Mouse (Mus musculus): ENCODE results near the gene Phkg1. TPM values are rescaled to one million over a fixed set of nuclear protein-coding genes. Genes with fewer than 3 reads are reported as not detected.

Gene Phkg1
- polyA plus RNA-seq, 1 experiment from 2014 or later, result 0.15 TPM

GRCm38 (mm10) chr5:129862325-129862724 lies 36.0 kb downstream of the Phkg1 start:
- ATAC-seq (ENCODE audit: low FRiP score, low TSS enrichment), result 0 out of 2 replicates have a peak, but pooled peaks have one; percentile 13
- H3K4me1 ChIP-seq (ENCODE audit: control insufficient read depth, insufficient read depth, low read length), result no peaks in the 10 kb centered on the region; the same call in 1 of the 2 replicates
- H3K9me3 ChIP-seq (ENCODE audit: control insufficient read depth, low read length), result no peaks in the 10 kb centered on the region; the same call in 1 of the 2 replicates
- WGBS, result 95% methylated on average over 6 of the region's 6 CpGs
- no peaks in the 10 kb centered on the region for H3K27me3 ChIP-seq (ENCODE audit: control insufficient read depth, insufficient read depth, low read length)
- no peak overlapping the region for H3K27ac ChIP-seq (ENCODE audit: low read depth, low read length)
- H3K9ac ChIP-seq (ENCODE audit: low read depth, low read length), result no peak overlapping the region
- peaks cover 19% of the 10 kb centered on the region; the same call in 1 of the 2 replicates for H3K36me3 ChIP-seq (ENCODE audit: control insufficient read depth, insufficient read depth, low read length)
- no peak overlapping the region for H3K4me3 ChIP-seq (ENCODE audit: low read length)
- no peak overlapping the region for H3K4me2 ChIP-seq (replicated peaks; ENCODE audit: low read depth, low read length)

GRCm38 (mm10) chr5:129856414-129856813 lies 41.9 kb downstream of the Phkg1 start:
- Histone ChIP-seq H3K27ac (ENCODE audit: low read depth, low read length) (no peak overlapping the region), H3K27me3 (ENCODE audit: control insufficient read depth, insufficient read depth, low read length) (no peaks in the 10 kb centered on the region), H3K9me3 (ENCODE audit: control insufficient read depth, low read length) (no peaks in the 10 kb centered on the region), H3K4me1 (ENCODE audit: control insufficient read depth, insufficient read depth, low read length) (no peaks in the 10 kb centered on the region), H3K36me3 (ENCODE audit: control insufficient read depth, insufficient read depth, low read length) (peaks cover 37% of the 10 kb centered on the region), H3K4me3 (ENCODE audit: low read length) (no peak overlapping the region), H3K9ac (ENCODE audit: low read depth, low read length) (no peak overlapping the region), H3K4me2 (replicated peaks; ENCODE audit: low read depth, low read length) (no peak overlapping the region)
- ATAC-seq (ENCODE audit: low FRiP score, low TSS enrichment), result no peak
- WGBS, result 89% methylated on average over 5 of the region's 5 CpGs

- Histone ChIP-seq H3K9ac (ENCODE audit: low read depth, low read length) (no peak overlapping the region), H3K27ac (ENCODE audit: low read depth, low read length) (no peak overlapping the region), H3K27me3 (ENCODE audit: control insufficient read depth, insufficient read depth, low read length) (no peaks in the 10 kb centered on the region), H3K9me3 (ENCODE audit: control insufficient read depth, low read length) (no peaks in the 10 kb centered on the region), H3K4me2 (replicated peaks; ENCODE audit: low read depth, low read length) (no peak overlapping the region), H3K4me3 (ENCODE audit: low read length) (no peak overlapping the region), H3K4me1 (ENCODE audit: control insufficient read depth, insufficient read depth, low read length) (no peaks in the 10 kb centered on the region), H3K36me3 (ENCODE audit: control insufficient read depth, insufficient read depth, low read length) (peaks cover 35% of the 10 kb centered on the region)
- ATAC-seq (ENCODE audit: low FRiP score, low TSS enrichment), result peak; percentile 40
- WGBS, result 47% methylated on average over 5 of the region's 5 CpGs
Observed at GRCm38 (mm10) chr5:129855163-129855562, 43.2 kb downstream of the Phkg1 start.

GRCm38 (mm10) chr5:129847558-129847820 lies 50.9 kb downstream of the Phkg1 start:
- Histone ChIP-seq H3K4me1 (ENCODE audit: control insufficient read depth, insufficient read depth, low read length) (peaks cover 5% of the 10 kb centered on the region; the same call in 1 of the 2 replicates), H3K9me3 (ENCODE audit: control insufficient read depth, low read length) (no peaks in the 10 kb centered on the region), H3K27me3 (ENCODE audit: control insufficient read depth, insufficient read depth, low read length) (no peaks in the 10 kb centered on the region), H3K36me3 (ENCODE audit: control insufficient read depth, insufficient read depth, low read length) (peaks cover 22% of the 10 kb centered on the region), H3K4me2 (replicated peaks; ENCODE audit: low read depth, low read length) (peak overlapping the region; percentile 60), H3K4me3 (ENCODE audit: low read length) (peak overlapping the region; percentile 76), H3K9ac (ENCODE audit: low read depth, low read length) (peak overlapping the region; percentile 78; the same call in 1 of the 2 replicates), H3K27ac (ENCODE audit: low read depth, low read length) (no peak overlapping the region)
- 59% methylated on average over 8 of the region's 8 CpGs for WGBS
- ATAC-seq (ENCODE audit: low FRiP score, low TSS enrichment), result no peak

GRCm38 (mm10) chr5:129846752-129847557 lies 51.4 kb downstream of the Phkg1 start, which contains the start of gene Sumf2:
Gene Sumf2, plus strand, starts transcription at chr5:129846986.
- Histone ChIP-seq H3K4me2 (replicated peaks; ENCODE audit: low read depth, low read length) (peak within 1 kb of the TSS; percentile 60), H3K36me3 (ENCODE audit: control insufficient read depth, insufficient read depth, low read length) (peaks cover 22% of the 10 kb centered on the region), H3K4me3 (ENCODE audit: low read length) (peak within 1 kb of the TSS; percentile 76), H3K27me3 (ENCODE audit: control insufficient read depth, insufficient read depth, low read length) (no peaks in the 10 kb centered on the region), H3K27ac (ENCODE audit: low read depth, low read length) (peak within 1 kb of the TSS; percentile 73; the same call in 1 of the 2 replicates), H3K4me1 (ENCODE audit: control insufficient read depth, insufficient read depth, low read length) (peaks cover 5% of the 10 kb centered on the region; the same call in 1 of the 2 replicates), H3K9me3 (ENCODE audit: control insufficient read depth, low read length) (no peaks in the 10 kb centered on the region), H3K9ac (ENCODE audit: low read depth, low read length) (peak within 1 kb of the TSS; percentile 78)
- 13% methylated on average over 22 of the region's 22 CpGs for WGBS
- ATAC-seq (ENCODE audit: low FRiP score, low TSS enrichment), result peak; percentile 99

GRCm38 (mm10) chr5:129844848-129845247 lies 53.5 kb downstream of the Phkg1 start:
- Histone ChIP-seq H3K9ac (ENCODE audit: low read depth, low read length) (no peak overlapping the region), H3K9me3 (ENCODE audit: control insufficient read depth, low read length) (no peaks in the 10 kb centered on the region), H3K4me3 (ENCODE audit: low read length) (no peak overlapping the region), H3K27ac (ENCODE audit: low read depth, low read length) (no peak overlapping the region), H3K4me1 (ENCODE audit: control insufficient read depth, insufficient read depth, low read length) (peaks cover 5% of the 10 kb centered on the region; the same call in 1 of the 2 replicates), H3K36me3 (ENCODE audit: control insufficient read depth, insufficient read depth, low read length) (peaks cover 22% of the 10 kb centered on the region), H3K4me2 (replicated peaks; ENCODE audit: low read depth, low read length) (no peak overlapping the region), H3K27me3 (ENCODE audit: control insufficient read depth, insufficient read depth, low read length) (no peaks in the 10 kb centered on the region)
- no peak for ATAC-seq (ENCODE audit: low FRiP score, low TSS enrichment)
- WGBS, result 93% methylated on average over 5 of the region's 5 CpGs

Other genes with a start within 250 kb of the Phkg1 start
- gene Zfp11, start 228.4 kb downstream of the Phkg1 start, polyA plus RNA-seq (2014; fragmentation: Nextera tagmentation; extraction: Ambion mirVana), result 4.9 and 5.7 TPM in 2 replicates
- not detected in 2 replicates for gene Sept14, start 190.0 kb downstream of the Phkg1 start, polyA plus RNA-seq (2014; fragmentation: Nextera tagmentation; extraction: Ambion mirVana)
- gene Mrps17, start 183.1 kb downstream of the Phkg1 start, polyA plus RNA-seq (2014; fragmentation: Nextera tagmentation; extraction: Ambion mirVana), result 201 and 234 TPM in 2 replicates
- gene Nipsnap2, start 173.5 kb downstream of the Phkg1 start, polyA plus RNA-seq (2014; fragmentation: Nextera tagmentation; extraction: Ambion mirVana), result 117 and 137 TPM in 2 replicates
- 61.9 and 68.2 TPM in 2 replicates for gene Psph, start 111.1 kb downstream of the Phkg1 start, polyA plus RNA-seq (2014; fragmentation: Nextera tagmentation; extraction: Ambion mirVana)
- gene Sumf2, start 51.6 kb downstream of the Phkg1 start, polyA plus RNA-seq (2014; fragmentation: Nextera tagmentation; extraction: Ambion mirVana), result 49.0 and 58.7 TPM in 2 replicates
- 1,010 and 1,332 TPM in 2 replicates for gene Chchd2, start 11.1 kb downstream of the Phkg1 start, polyA plus RNA-seq (2014; fragmentation: Nextera tagmentation; extraction: Ambion mirVana)
- gene Zbed5, start 2.8 kb downstream of the Phkg1 start, polyA plus RNA-seq (2014; fragmentation: Nextera tagmentation; extraction: Ambion mirVana), result 8.0 and 8.7 TPM in 2 replicates
- gene Nupr1l, start 10.0 kb upstream of the Phkg1 start, polyA plus RNA-seq (2014; fragmentation: Nextera tagmentation; extraction: Ambion mirVana), result 3.4 and 3.5 TPM in 2 replicates
- 20.7 and 24.6 TPM in 2 replicates for gene Vkorc1l1, start 43.4 kb upstream of the Phkg1 start, polyA plus RNA-seq (2014; fragmentation: Nextera tagmentation; extraction: Ambion mirVana)
- gene Gusb, start 104.5 kb upstream of the Phkg1 start, polyA plus RNA-seq (2014; fragmentation: Nextera tagmentation; extraction: Ambion mirVana), result 49.8 and 58.7 TPM in 2 replicates
- 40.3 and 46.4 TPM in 2 replicates for gene Asl, start 130.7 kb upstream of the Phkg1 start, polyA plus RNA-seq (2014; fragmentation: Nextera tagmentation; extraction: Ambion mirVana)
- gene Crcp, start 130.7 kb upstream of the Phkg1 start, polyA plus RNA-seq (2014; fragmentation: Nextera tagmentation; extraction: Ambion mirVana), result 24.5 and 31.2 TPM in 2 replicates
- gene Tpst1, start 174.8 kb upstream of the Phkg1 start, polyA plus RNA-seq (2014; fragmentation: Nextera tagmentation; extraction: Ambion mirVana), result 61.8 and 70.7 TPM in 2 replicates
- gene Kctd7, start 246.3 kb upstream of the Phkg1 start, polyA plus RNA-seq (2014; fragmentation: Nextera tagmentation; extraction: Ambion mirVana), result 2.2 and 4.3 TPM in 2 replicates

Measured in kidney, embryonic 14.5 days (tissue).